Mouse (Mus musculus): ENCODE measurements around the gene Izumo1r.
"Not testable (repeated sequence)": the region's sequence is repeated elsewhere in the genome, so short reads cannot be mapped to it uniquely, and the experiment has no call there.

Izumo1r gene

GRCm38 (mm10) chr9:14904741-14905475, 1.2 kb upstream of the Izumo1r start:
- no peak for DNase-seq (ENCODE audit: low spot score)

- DNase-seq (ENCODE audit: low spot score), result no peak
Observed at GRCm38 (mm10) chr9:14903006-14903405, 743 bp downstream of the Izumo1r start.

GRCm38 (mm10) chr9:14902416-14902815, 1.3 kb downstream of the Izumo1r start:
- no peak for DNase-seq (ENCODE audit: low spot score)

GRCm38 (mm10) chr9:14901757-14902156, 2.0 kb downstream of the Izumo1r start:
- no peak for DNase-seq (ENCODE audit: low spot score)

- no peak for DNase-seq (ENCODE audit: low spot score)
Observed at GRCm38 (mm10) chr9:14897102-14897501, 6.6 kb downstream of the Izumo1r start.

- no peak for DNase-seq (ENCODE audit: low spot score)
Observed at GRCm38 (mm10) chr9:14895237-14895835, 8.4 kb downstream of the Izumo1r start.

- DNase-seq (ENCODE audit: low spot score), result no peak
Observed at GRCm38 (mm10) chr9:14894628-14895027, 9.1 kb downstream of the Izumo1r start.

- no peak for DNase-seq (ENCODE audit: low spot score)
Observed at GRCm38 (mm10) chr9:14893388-14893787, 10.4 kb downstream of the Izumo1r start.

- no peak for DNase-seq (ENCODE audit: low spot score)
Observed at GRCm38 (mm10) chr9:14891891-14892290, 11.9 kb downstream of the Izumo1r start.

GRCm38 (mm10) chr9:14890699-14891098, 13.1 kb downstream of the Izumo1r start:
- no peak for DNase-seq (ENCODE audit: low spot score)

GRCm38 (mm10) chr9:14888671-14889070, 15.1 kb downstream of the Izumo1r start:
- DNase-seq (ENCODE audit: low spot score), result no peak

GRCm38 (mm10) chr9:14887787-14888382, 15.9 kb downstream of the Izumo1r start:
- no peak for DNase-seq (ENCODE audit: low spot score)

GRCm38 (mm10) chr9:14885954-14886353, 17.8 kb downstream of the Izumo1r start:
- DNase-seq (ENCODE audit: low spot score), result no peak

- DNase-seq (ENCODE audit: low spot score), result no peak
Observed at GRCm38 (mm10) chr9:14885151-14885550, 18.6 kb downstream of the Izumo1r start.

- no peak for DNase-seq (ENCODE audit: low spot score)
Observed at GRCm38 (mm10) chr9:14884641-14885040, 19.1 kb downstream of the Izumo1r start.

- DNase-seq (ENCODE audit: low spot score), result not testable (repeated sequence)
Observed at GRCm38 (mm10) chr9:14876566-14876965, 27.2 kb downstream of the Izumo1r start.

- no peak for DNase-seq (ENCODE audit: low spot score)
Observed at GRCm38 (mm10) chr9:14875743-14876507, 27.8 kb downstream of the Izumo1r start.

- no peak for DNase-seq (ENCODE audit: low spot score)
Observed at GRCm38 (mm10) chr9:14872181-14872930, 31.4 kb downstream of the Izumo1r start.

GRCm38 (mm10) chr9:14871536-14871935, 32.2 kb downstream of the Izumo1r start:
- DNase-seq (ENCODE audit: low spot score), result no peak

GRCm38 (mm10) chr9:14870802-14871201, 32.9 kb downstream of the Izumo1r start:
- DNase-seq (ENCODE audit: low spot score), result no peak

GRCm38 (mm10) chr9:14870377-14870776, 33.4 kb downstream of the Izumo1r start:
- DNase-seq (ENCODE audit: low spot score), result no peak

GRCm38 (mm10) chr9:14868326-14868725, 35.4 kb downstream of the Izumo1r start:
- DNase-seq (ENCODE audit: low spot score), result no peak

All from urinary bladder, postnatal 10 days (tissue).